Mouse (Mus musculus): Measurements from ENCODE around the gene Il23r.
"Not testable (repeated sequence)": the region's sequence is repeated elsewhere in the genome, so short reads cannot be mapped to it uniquely, and the experiment has no call there.

The Il23r gene

GRCm38 (mm10) chr6:67491755-67492154 is at the start of gene Il23r:
TSS of gene Il23r (minus strand) at chr6:67491855.
- DNase-seq (ENCODE audit: low read depth, low spot score): no peak

GRCm38 (mm10) chr6:67535777-67536054 is 44.1 kb upstream of the Il23r start, which contains the start of gene Tacstd2:
TSS of gene Tacstd2 (minus strand) at chr6:67535796.
- no peak for DNase-seq (ENCODE audit: low read depth, low spot score)

- no peak for DNase-seq (ENCODE audit: low read depth, low spot score)
These were observed 43.5 kb upstream of the Il23r start for GRCm38 (mm10) chr6:67535005-67535776.

- DNase-seq (ENCODE audit: low read depth, low spot score): no peak
These were observed 42.7 kb upstream of the Il23r start for GRCm38 (mm10) chr6:67534191-67535004.

- DNase-seq (ENCODE audit: low read depth, low spot score): no peak
These were observed 41.2 kb upstream of the Il23r start for GRCm38 (mm10) chr6:67532665-67533440.

- no peak for DNase-seq (ENCODE audit: low read depth, low spot score)
These were observed 40.1 kb upstream of the Il23r start for GRCm38 (mm10) chr6:67531822-67532162.

- no peak for DNase-seq (ENCODE audit: low read depth, low spot score)
These were observed 39.6 kb upstream of the Il23r start for GRCm38 (mm10) chr6:67530992-67531821.

GRCm38 (mm10) chr6:67526356-67526755 is 34.7 kb upstream of the Il23r start:
- DNase-seq (ENCODE audit: low read depth, low spot score): no peak

GRCm38 (mm10) chr6:67510752-67511151 is 19.1 kb upstream of the Il23r start:
- no peak for DNase-seq (ENCODE audit: low read depth, low spot score)

GRCm38 (mm10) chr6:67501938-67502337 is 10.3 kb upstream of the Il23r start:
- DNase-seq (ENCODE audit: low read depth, low spot score): not testable (repeated sequence)

GRCm38 (mm10) chr6:67481012-67481411 is 10.6 kb downstream of the Il23r start:
- DNase-seq (ENCODE audit: low read depth, low spot score): no peak

GRCm38 (mm10) chr6:67471242-67471641 is 20.4 kb downstream of the Il23r start:
- no peak for DNase-seq (ENCODE audit: low read depth, low spot score)

- DNase-seq (ENCODE audit: low read depth, low spot score): no peak
These were observed 32.2 kb downstream of the Il23r start for GRCm38 (mm10) chr6:67459424-67459823.

- no peak for DNase-seq (ENCODE audit: low read depth, low spot score)
These were observed 40.3 kb downstream of the Il23r start for GRCm38 (mm10) chr6:67451330-67451729.

GRCm38 (mm10) chr6:67445866-67446265 is 45.8 kb downstream of the Il23r start:
- no peak for DNase-seq (ENCODE audit: low read depth, low spot score)

GRCm38 (mm10) chr6:67443124-67443523 is 48.5 kb downstream of the Il23r start:
- no peak for DNase-seq (ENCODE audit: low read depth, low spot score)

GRCm38 (mm10) chr6:67437814-67438385 is 53.8 kb downstream of the Il23r start:
- DNase-seq (ENCODE audit: low read depth, low spot score): no peak

- no peak for DNase-seq (ENCODE audit: low read depth, low spot score)
These were observed 54.6 kb downstream of the Il23r start for GRCm38 (mm10) chr6:67437028-67437427.

GRCm38 (mm10) chr6:67436295-67436694 is 55.4 kb downstream of the Il23r start:
- DNase-seq (ENCODE audit: low read depth, low spot score): no peak

GRCm38 (mm10) chr6:67435711-67436110 is 55.9 kb downstream of the Il23r start:
- DNase-seq (ENCODE audit: low read depth, low spot score): no peak

All from WW6 (cell line).